Mouse (Mus musculus) fibroblast of lung, adult 2 months (primary cell): ENCODE measurements around the gene Brpf3.
A peak's percentile ranks its signal among the peaks of the same experiment; 100 is the strongest.
"Not testable (repeated sequence)": the region's sequence is repeated elsewhere in the genome, so short reads cannot be mapped to it uniquely, and the experiment has no call there.

Experiments
- DNase-seq: peaks from one replicate; pipeline ENCODE4 v3.0.0-alpha.2; 2011; ENCODE audit warnings: low read depth

The Brpf3 gene

GRCm38 (mm10) chr17:28800671-28801412 is at the start of gene Brpf3:
Brpf3 (plus strand) TSS chr17:28801090.
- peak; percentile 11 for DNase-seq

GRCm38 (mm10) chr17:28756447-28756846 is 44.4 kb upstream of the Brpf3 start:
- no peak for DNase-seq

- no peak for DNase-seq
Measured at GRCm38 (mm10) chr17:28757470-28757869, 43.4 kb upstream of the Brpf3 start.

GRCm38 (mm10) chr17:28760736-28761312 is 40.1 kb upstream of the Brpf3 start:
- DNase-seq, result no peak

GRCm38 (mm10) chr17:28761871-28762270 is 39.0 kb upstream of the Brpf3 start:
- DNase-seq, result peak; percentile 44

- DNase-seq, result peak; percentile 53
Measured at GRCm38 (mm10) chr17:28766203-28766602, 34.7 kb upstream of the Brpf3 start.

- DNase-seq, result no peak
Measured at GRCm38 (mm10) chr17:28766781-28767515, 33.9 kb upstream of the Brpf3 start.

- no peak for DNase-seq
Measured at GRCm38 (mm10) chr17:28769121-28769874, 31.6 kb upstream of the Brpf3 start, which contains the start of gene Mapk13. Mapk13 (plus strand) TSS chr17:28769297.

- DNase-seq, result no peak
Measured at GRCm38 (mm10) chr17:28769875-28770421, 30.9 kb upstream of the Brpf3 start.

GRCm38 (mm10) chr17:28771289-28771688 is 29.6 kb upstream of the Brpf3 start:
- no peak for DNase-seq

- DNase-seq, result not testable (repeated sequence)
Measured at GRCm38 (mm10) chr17:28774303-28774702, 26.6 kb upstream of the Brpf3 start.

GRCm38 (mm10) chr17:28775161-28775560 is 25.7 kb upstream of the Brpf3 start:
- no peak for DNase-seq

- DNase-seq, result no peak
Measured at GRCm38 (mm10) chr17:28776817-28777216, 24.1 kb upstream of the Brpf3 start.

GRCm38 (mm10) chr17:28777231-28778005 is 23.5 kb upstream of the Brpf3 start:
- DNase-seq, result peak; percentile 74

GRCm38 (mm10) chr17:28779735-28780134 is 21.2 kb upstream of the Brpf3 start:
- DNase-seq, result no peak

- no peak for DNase-seq
Measured at GRCm38 (mm10) chr17:28780836-28781235, 20.1 kb upstream of the Brpf3 start.

- DNase-seq, result no peak
Measured at GRCm38 (mm10) chr17:28781290-28782045, 19.4 kb upstream of the Brpf3 start.

- DNase-seq, result no peak
Measured at GRCm38 (mm10) chr17:28785036-28785435, 15.9 kb upstream of the Brpf3 start.

- DNase-seq, result no peak
Measured at GRCm38 (mm10) chr17:28787507-28787906, 13.4 kb upstream of the Brpf3 start.

- no peak for DNase-seq
Measured at GRCm38 (mm10) chr17:28797031-28797430, 3.9 kb upstream of the Brpf3 start.
